Mouse (Mus musculus) testis, adult 2 months (tissue): Measurements from ENCODE around the gene Tgif1. TPM values are rescaled to one million over a fixed set of nuclear protein-coding genes. Genes with fewer than 3 reads are reported as not detected.

Source experiments
- H3K27ac ChIP-seq: fragments of 200-500 bp; 2 replicates; pipeline ENCODE4 v1.5.1; 2012; ENCODE audit warnings: low read depth, low read length; ENCODE audit not compliant: control insufficient read depth, insufficient read depth
- H3K27me3 ChIP-seq: fragments of 200-500 bp; 2 replicates; pipeline ENCODE4 v1.6.1; 2012; ENCODE audit warnings: mild to moderate bottlenecking, low read length, moderate library complexity; ENCODE audit not compliant: control insufficient read depth, insufficient read depth
- H3K36me3 ChIP-seq: fragments of 200-500 bp; 2 replicates; pipeline ENCODE4 v1.6.1; 2012; ENCODE audit warnings: mild to moderate bottlenecking, low read length; ENCODE audit not compliant: control insufficient read depth, insufficient read depth
- H3K4me1 ChIP-seq: fragments of 200-500 bp; 2 replicates; pipeline ENCODE4 v1.6.1; 2012; ENCODE audit warnings: low read length; ENCODE audit not compliant: control insufficient read depth, insufficient read depth
- H3K4me3 ChIP-seq: fragments of 200-500 bp; 2 replicates; pipeline ENCODE4 v1.5.1; 2012; ENCODE audit warnings: low read depth, mild to moderate bottlenecking, low read length, moderate library complexity, mixed read lengths; ENCODE audit not compliant: control insufficient read depth
- CTCF ChIP-seq: fragments of 200-500 bp; IDR thresholded peaks from 2 replicates; pipeline ENCODE4 v1.5.1; 2012; ENCODE audit warnings: low read depth, mild to moderate bottlenecking, inconsistent platforms, low read length, moderate library complexity; ENCODE audit not compliant: control insufficient read depth, insufficient read depth, insufficient replicate concordance
- POLR2A ChIP-seq: fragments of 200-500 bp; IDR thresholded peaks from 2 replicates; pipeline ENCODE4 v1.6.1; 2012; ENCODE audit warnings: low read depth, mild to moderate bottlenecking, inconsistent platforms, low read length, moderate library complexity; ENCODE audit not compliant: control insufficient read depth
- polyA plus RNA-seq: library from polyadenylated mRNA; depleted of rRNA; stranded (reverse); fragments of >200 nt; gene quantifications from 2 replicates; pipeline ENCODE4 v1.2.3, GENCODE M21; 2012; rRNA removed

Gene Tgif1
- polyA plus RNA-seq, result 47.5 and 50.9 TPM in 2 replicates

- peak within 1 kb of the TSS; percentile 95 for H3K4me3 ChIP-seq
- H3K4me1 ChIP-seq, result peaks cover 23% of the 10 kb centered on the region
- H3K27ac ChIP-seq, result peak within 1 kb of the TSS; percentile 99
- H3K27me3 ChIP-seq, result no peaks in the 10 kb centered on the region
- TF ChIP-seq CTCF (no peak), POLR2A (peak; percentile 29)
- H3K36me3 ChIP-seq, result peaks cover 4% of the 10 kb centered on the region
Measured at GRCm38 (mm10) chr17:70853436-70853905, at the start of gene Tgif1. TSS of gene Tgif1 (minus strand) at chr17:70853546.

GRCm38 (mm10) chr17:70900660-70901059, 47.3 kb upstream of the Tgif1 start:
- H3K27me3 ChIP-seq, result no peaks in the 10 kb centered on the region
- no peak for TF ChIP-seq POLR2A
- no peaks in the 10 kb centered on the region for H3K4me1 ChIP-seq
- no peak overlapping the region for H3K4me3 ChIP-seq
- no peaks in the 10 kb centered on the region for H3K36me3 ChIP-seq
- H3K27ac ChIP-seq, result no peak overlapping the region

DNA sequence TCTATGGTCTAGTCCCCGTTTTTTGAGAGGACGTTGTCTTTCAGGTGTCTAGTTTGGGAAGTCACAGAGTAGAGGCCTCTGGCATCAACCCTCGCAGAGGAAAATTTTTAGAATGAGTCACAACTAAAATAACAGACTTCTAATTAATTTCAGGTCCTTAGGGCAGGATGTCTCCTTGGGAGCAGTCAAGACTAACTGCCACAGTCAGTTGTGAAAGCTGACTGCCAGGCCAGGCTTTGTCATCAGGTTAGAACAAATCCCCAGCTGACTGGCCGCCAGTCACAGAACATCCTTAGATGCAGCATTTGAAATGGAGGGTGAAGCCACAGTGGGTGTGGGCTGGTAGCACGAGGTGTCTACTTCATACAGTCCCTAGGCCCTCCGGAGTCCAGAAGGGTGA, 46.3 kb upstream of the Tgif1 start:
- TF ChIP-seq CTCF, result no peak
- no peak for TF ChIP-seq POLR2A
- Histone ChIP-seq H3K4me1 (no peaks in the 10 kb centered on the region), H3K27me3 (no peaks in the 10 kb centered on the region), H3K27ac (no peak overlapping the region), H3K36me3 (no peaks in the 10 kb centered on the region), H3K4me3 (no peak overlapping the region)

GRCm38 (mm10) chr17:70894867-70895266, 41.5 kb upstream of the Tgif1 start:
- no peaks in the 10 kb centered on the region for H3K27me3 ChIP-seq
- no peak overlapping the region for H3K4me3 ChIP-seq
- TF ChIP-seq CTCF, result no peak
- no peaks in the 10 kb centered on the region for H3K36me3 ChIP-seq
- H3K27ac ChIP-seq, result no peak overlapping the region
- no peaks in the 10 kb centered on the region for H3K4me1 ChIP-seq

- Histone ChIP-seq H3K4me3 (no peak overlapping the region), H3K27ac (no peak overlapping the region), H3K27me3 (no peaks in the 10 kb centered on the region), H3K4me1 (no peaks in the 10 kb centered on the region), H3K36me3 (no peaks in the 10 kb centered on the region)
- TF ChIP-seq CTCF, result no peak
- TF ChIP-seq POLR2A, result no peak
Measured at GRCm38 (mm10) chr17:70893151-70893550, 39.8 kb upstream of the Tgif1 start.

DNA sequence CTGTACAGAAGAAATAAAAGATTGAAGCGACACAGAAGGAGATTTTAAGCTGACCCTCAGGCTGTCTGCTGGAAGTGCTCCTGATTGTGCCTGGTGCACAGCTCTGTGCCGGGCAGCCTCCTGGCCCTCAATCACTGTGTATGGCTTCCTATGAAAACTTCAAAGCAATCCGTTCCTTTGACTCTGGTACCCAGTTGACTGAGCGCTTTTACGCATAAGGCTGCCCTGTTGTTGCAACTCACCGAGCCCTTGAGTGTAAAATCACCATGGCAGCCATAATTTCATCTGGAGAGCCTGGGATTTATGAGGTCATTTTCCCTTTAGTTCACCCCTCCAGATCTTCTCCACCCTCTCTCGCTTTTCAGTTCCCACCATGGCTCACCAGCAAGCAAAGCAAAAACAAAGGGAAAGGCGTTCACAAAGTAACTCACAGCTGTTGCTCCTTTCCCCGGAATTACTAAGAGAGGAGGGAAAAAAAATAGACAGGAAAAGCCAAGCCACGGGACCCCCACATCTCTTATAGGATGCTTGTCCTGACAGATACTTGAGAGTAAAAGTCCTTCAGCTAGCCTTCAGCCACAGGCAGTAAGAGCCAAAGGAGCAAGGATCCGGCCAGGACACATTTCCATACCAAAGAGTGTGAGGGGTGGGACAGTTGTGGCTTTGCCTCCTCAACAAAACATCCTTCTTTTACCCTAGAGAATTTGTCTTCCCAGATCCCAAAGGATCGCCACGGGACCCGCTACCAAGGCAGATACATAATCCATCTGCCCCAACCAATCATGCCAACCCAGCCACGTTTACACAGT, 39.1 kb upstream of the Tgif1 start:
- H3K27ac ChIP-seq, result no peak overlapping the region
- H3K4me1 ChIP-seq, result no peaks in the 10 kb centered on the region
- no peak overlapping the region for H3K4me3 ChIP-seq
- TF ChIP-seq POLR2A (no peak), CTCF (no peak)
- H3K36me3 ChIP-seq, result no peaks in the 10 kb centered on the region
- H3K27me3 ChIP-seq, result no peaks in the 10 kb centered on the region

GRCm38 (mm10) chr17:70890571-70890970, 37.2 kb upstream of the Tgif1 start:
- TF ChIP-seq CTCF (no peak), POLR2A (no peak)
- H3K36me3 ChIP-seq, result no peaks in the 10 kb centered on the region

DNA sequence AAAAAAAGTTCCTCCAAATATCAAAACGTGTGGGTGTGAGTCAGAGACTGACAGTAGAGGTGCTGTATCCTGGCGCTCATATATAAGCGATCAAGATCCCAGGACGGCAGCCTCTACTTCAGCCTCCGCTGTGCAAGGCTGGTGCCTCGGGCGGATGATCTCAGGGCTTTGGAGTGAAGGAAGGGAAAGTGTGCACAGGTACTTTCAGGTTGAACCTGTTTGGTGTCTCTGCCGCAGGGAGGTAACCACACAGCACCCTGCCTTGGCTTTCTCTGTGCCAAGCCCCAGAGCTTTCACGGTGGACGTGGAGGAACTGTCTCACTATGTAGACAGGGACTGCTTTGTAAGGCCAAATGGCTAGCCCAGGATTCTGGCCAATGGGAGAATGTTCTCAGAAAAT, 35.3 kb upstream of the Tgif1 start:
- no peaks in the 10 kb centered on the region for H3K27me3 ChIP-seq
- no peaks in the 10 kb centered on the region for H3K4me1 ChIP-seq
- H3K27ac ChIP-seq, result no peak overlapping the region
- no peak for TF ChIP-seq CTCF
- TF ChIP-seq POLR2A, result no peak
- H3K36me3 ChIP-seq, result no peaks in the 10 kb centered on the region
- H3K4me3 ChIP-seq, result no peak overlapping the region

More at GRCm38 (mm10) chr17:70890571-70890970, 37.2 kb upstream of the Tgif1 start:
- no peak overlapping the region for H3K4me3 ChIP-seq
- no peaks in the 10 kb centered on the region for H3K4me1 ChIP-seq
- no peak overlapping the region for H3K27ac ChIP-seq
- no peaks in the 10 kb centered on the region for H3K27me3 ChIP-seq
